Mouse (Mus musculus) kidney, embryonic 14.5 days (tissue): ENCODE results near the gene Glt8d2. TPM values are rescaled to one million over a fixed set of nuclear protein-coding genes. Genes with fewer than 3 reads are reported as not detected.
"Not testable (repeated sequence)": the region's sequence is repeated elsewhere in the genome, so short reads cannot be mapped to it uniquely, and the experiment has no call there.

Experiments
- ATAC-seq: fragments of 200-750 bp; cut with Nextera tagmentation; 2 replicates; pipeline ENCODE4 v1.8.0; 2017; ENCODE audit warnings: moderate number of reproducible peaks, mild to moderate bottlenecking, moderate TSS enrichment, moderate library complexity; ENCODE audit not compliant: low FRiP score, low TSS enrichment
- H3K27ac ChIP-seq: fragments of 300-500 bp; sonication (generic); 2 replicates; pipeline ENCODE4 v1.5.1; 2014; ENCODE audit warnings: low read depth, mild to moderate bottlenecking, low read length, moderate library complexity, mixed read lengths
- H3K27me3 ChIP-seq: fragments of 300-500 bp; sonication (generic); 2 replicates; pipeline ENCODE4 v1.6.1; 2014; ENCODE audit warnings: mild to moderate bottlenecking, low read length; ENCODE audit not compliant: control insufficient read depth, insufficient read depth
- H3K36me3 ChIP-seq: fragments of 300-500 bp; sonication (generic); 2 replicates; pipeline ENCODE4 v1.6.1; 2014; ENCODE audit warnings: low read length, mixed read lengths; ENCODE audit not compliant: control insufficient read depth, insufficient read depth
- H3K4me1 ChIP-seq: fragments of 300-500 bp; sonication (generic); 2 replicates; pipeline ENCODE4 v1.6.1; 2014; ENCODE audit warnings: low read length, mixed read lengths; ENCODE audit not compliant: control insufficient read depth, insufficient read depth
- H3K4me2 ChIP-seq: fragments of 300-500 bp; sonication (generic); replicated peaks from 2 replicates; pipeline ENCODE4 v1.6.1; 2014; ENCODE audit warnings: low read depth, mild to moderate bottlenecking, low read length
- H3K4me3 ChIP-seq: fragments of 300-500 bp; sonication (generic); 2 replicates; pipeline ENCODE4 v1.5.1; 2014; ENCODE audit warnings: mild to moderate bottlenecking, low read length
- H3K9ac ChIP-seq: fragments of 300-500 bp; sonication (generic); 2 replicates; pipeline ENCODE4 v1.6.1; 2014; ENCODE audit warnings: low read depth, mild to moderate bottlenecking, low read length, moderate library complexity
- H3K9me3 ChIP-seq: fragments of 300-500 bp; sonication (generic); 2 replicates; pipeline ENCODE4 v1.6.1; 2016; ENCODE audit warnings: low read length; ENCODE audit not compliant: control insufficient read depth
- WGBS: fragments of 180-500 bp; shearing (Covaris S2); extraction: QIAGEN DNeasy Blood & Tissue Kit; methylation state at CpG from one replicate; pipeline ENCODE4 v1.1.7; 2014; 5-methylcytosine and 5-hydroxymethylcytosine counted together
- polyA plus RNA-seq: library from polyadenylated mRNA; unstranded; fragments of >200 nt; fragmentation: Nextera tagmentation; extraction: Ambion mirVana; gene quantifications from 2 replicates; pipeline ENCODE4 v1.2.1, GENCODE M21; 2014

Glt8d2 gene
- polyA plus RNA-seq, 1 experiment from 2014 or later = 4.0 TPM

DNA sequence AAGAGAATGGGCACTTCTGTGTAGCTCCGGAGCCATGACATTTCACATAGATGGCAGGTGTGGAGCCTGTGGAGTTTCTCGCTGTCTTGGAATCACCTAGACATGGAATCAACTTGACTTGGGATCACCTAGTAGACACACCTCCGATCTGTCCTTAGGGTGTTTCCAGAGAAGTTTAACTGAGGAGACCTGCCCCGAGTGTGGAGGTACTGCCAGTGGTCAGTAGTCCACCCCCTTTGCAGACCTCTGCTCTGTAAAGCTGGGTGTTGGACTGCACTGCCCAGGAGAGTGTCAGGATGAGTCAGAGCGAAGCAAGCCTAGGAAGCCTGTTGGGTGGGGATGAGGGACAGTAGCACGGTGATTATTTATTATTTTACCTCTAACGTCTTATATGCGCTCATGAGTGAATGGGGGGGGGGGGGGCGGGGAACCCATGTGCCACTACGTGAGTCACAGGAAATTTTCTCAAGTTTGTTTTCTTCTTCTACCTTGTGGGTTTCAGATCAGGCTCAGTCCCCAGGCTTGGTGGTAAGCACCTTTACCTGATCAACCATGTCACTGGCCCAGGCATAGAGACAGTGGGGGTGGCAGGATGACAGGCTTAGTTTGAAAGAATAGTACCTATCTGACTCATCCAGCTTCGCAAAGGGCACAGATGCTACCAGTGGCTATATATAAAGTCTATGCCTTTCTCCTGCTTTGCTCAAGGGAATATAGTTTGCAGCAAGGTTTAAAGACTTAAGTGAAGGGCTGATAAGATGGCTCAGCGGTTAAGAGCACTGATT is 57.8 kb downstream of the Glt8d2 start:
- no peaks in the 10 kb centered on the region for H3K27me3 ChIP-seq
- 97% methylated on average over 12 of the region's 12 CpGs for WGBS
- ATAC-seq = no peak

DNA sequence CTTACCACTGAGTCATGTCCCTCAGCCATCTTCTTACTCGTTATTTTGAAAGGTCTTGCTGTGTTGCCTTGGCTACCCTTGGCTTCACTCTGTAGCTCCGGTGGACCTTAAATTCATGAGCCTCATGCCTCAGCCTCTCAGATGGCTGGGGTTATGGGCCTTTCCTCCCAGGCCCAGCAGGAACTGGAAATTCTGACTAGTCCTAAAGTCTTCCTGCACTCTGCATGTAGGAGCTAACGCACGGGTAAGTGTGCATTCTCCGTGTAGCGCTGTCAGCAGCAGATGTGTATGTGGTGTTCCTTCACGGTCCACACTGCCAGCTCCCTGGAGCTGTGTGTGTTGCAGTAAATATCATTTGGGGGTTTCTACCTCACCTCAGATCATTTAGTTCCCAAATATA is 59.3 kb downstream of the Glt8d2 start:
- ATAC-seq = no peak
- peaks cover 8% of the 10 kb centered on the region; the same call in 1 of the 2 replicates for H3K36me3 ChIP-seq
- 83% methylated on average over 7 of the region's 7 CpGs for WGBS

More for the DNA sequence above, 57.8 kb downstream of the Glt8d2 start:
- Histone ChIP-seq H3K27ac (no peak overlapping the region), H3K4me3 (no peak overlapping the region), H3K4me2 (no peak overlapping the region), H3K4me1 (peaks cover 14% of the 10 kb centered on the region), H3K9ac (no peak overlapping the region), H3K36me3 (peaks cover 20% of the 10 kb centered on the region; the same call in 1 of the 2 replicates), H3K9me3 (no peaks in the 10 kb centered on the region)

DNA sequence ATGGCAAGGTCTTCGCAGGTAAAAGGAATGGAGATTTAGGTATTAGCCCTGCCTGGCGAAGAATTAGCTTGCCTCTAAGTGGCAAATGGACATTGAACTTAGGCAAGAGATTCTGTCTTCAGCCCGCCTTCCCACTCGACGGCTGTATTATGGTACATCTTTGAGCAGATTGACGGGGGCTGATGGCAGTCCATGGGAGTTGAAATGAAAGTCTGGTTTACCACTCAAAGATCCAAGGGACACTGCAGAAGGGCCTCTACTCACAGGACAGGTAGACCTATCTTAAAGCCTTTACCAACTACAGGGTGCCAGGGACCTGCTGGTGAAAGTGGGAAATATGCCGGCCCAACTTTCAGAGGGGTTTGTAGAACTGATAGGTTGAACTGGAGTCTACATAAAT is 60.0 kb downstream of the Glt8d2 start:
- Histone ChIP-seq H3K27me3 (no peaks in the 10 kb centered on the region), H3K4me3 (peak overlapping the region; percentile 85), H3K4me2 (peak overlapping the region; percentile 90), H3K27ac (0 out of 2 replicates have a peak overlapping the region, but pooled peaks have one; percentile 69), H3K4me1 (peaks cover 14% of the 10 kb centered on the region), H3K9me3 (no peaks in the 10 kb centered on the region), H3K9ac (peak overlapping the region; percentile 89), H3K36me3 (peaks cover 8% of the 10 kb centered on the region; the same call in 1 of the 2 replicates)
- ATAC-seq = no peak
- 15% methylated on average over 7 of the region's 7 CpGs for WGBS

More for the DNA sequence above, 59.3 kb downstream of the Glt8d2 start:
- Histone ChIP-seq H3K27me3 (no peaks in the 10 kb centered on the region), H3K9ac (peak overlapping the region; percentile 89; the same call in 1 of the 2 replicates), H3K4me2 (peak overlapping the region; percentile 90), H3K27ac (no peak overlapping the region), H3K4me1 (peaks cover 14% of the 10 kb centered on the region), H3K9me3 (no peaks in the 10 kb centered on the region), H3K4me3 (peak overlapping the region; percentile 85; the same call in 1 of the 2 replicates)

DNA sequence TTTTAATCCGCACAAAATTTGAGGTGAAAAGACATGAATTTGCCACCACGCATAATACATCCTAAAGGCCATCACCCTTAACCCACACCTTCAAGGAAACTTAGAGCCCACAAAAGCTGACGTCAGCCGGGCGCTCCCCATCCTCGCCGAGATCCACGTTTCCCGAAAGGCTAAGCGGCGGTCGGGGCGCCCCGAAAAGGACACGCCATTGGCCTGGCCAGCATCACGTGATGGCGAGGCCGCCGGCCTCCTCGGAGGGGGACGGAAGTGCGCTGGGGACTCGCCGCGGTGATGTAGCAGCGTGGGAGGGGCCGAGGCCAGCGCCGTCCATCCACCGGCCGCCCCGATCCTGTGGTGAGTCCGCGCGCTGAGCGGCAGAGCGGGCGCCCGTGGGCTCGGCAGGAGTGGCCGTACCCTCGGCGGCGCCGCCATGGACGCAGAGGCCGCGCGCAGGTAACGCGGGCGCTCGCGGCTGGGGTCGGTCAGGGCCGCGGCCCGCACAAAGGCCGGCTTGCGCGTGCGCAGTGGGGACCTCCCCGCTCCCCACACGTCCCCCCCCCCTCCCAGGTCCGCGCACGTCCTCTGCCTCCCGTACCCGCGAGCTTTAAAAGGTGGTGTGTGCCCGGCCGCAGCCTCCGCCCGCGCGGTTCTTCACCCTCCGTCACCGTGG is 60.7 kb downstream of the Glt8d2 start, which contains the start of gene Tdg:
Tdg (plus strand) TSS at position 243 of the 670 bp plus-strand sequence.
- Histone ChIP-seq H3K4me2 (peak within 1 kb of the TSS; percentile 91), H3K27ac (peak within 1 kb of the TSS; percentile 93), H3K9ac (peak within 1 kb of the TSS; percentile 89), H3K4me3 (peak within 1 kb of the TSS; percentile 85), H3K4me1 (peaks cover 14% of the 10 kb centered on the region)
- under 1% methylated on average over 62 of the region's 78 CpGs for WGBS
- not testable (repeated sequence) for H3K36me3 ChIP-seq, H3K9me3 ChIP-seq, H3K27me3 ChIP-seq
- ATAC-seq = peak; percentile 97

DNA sequence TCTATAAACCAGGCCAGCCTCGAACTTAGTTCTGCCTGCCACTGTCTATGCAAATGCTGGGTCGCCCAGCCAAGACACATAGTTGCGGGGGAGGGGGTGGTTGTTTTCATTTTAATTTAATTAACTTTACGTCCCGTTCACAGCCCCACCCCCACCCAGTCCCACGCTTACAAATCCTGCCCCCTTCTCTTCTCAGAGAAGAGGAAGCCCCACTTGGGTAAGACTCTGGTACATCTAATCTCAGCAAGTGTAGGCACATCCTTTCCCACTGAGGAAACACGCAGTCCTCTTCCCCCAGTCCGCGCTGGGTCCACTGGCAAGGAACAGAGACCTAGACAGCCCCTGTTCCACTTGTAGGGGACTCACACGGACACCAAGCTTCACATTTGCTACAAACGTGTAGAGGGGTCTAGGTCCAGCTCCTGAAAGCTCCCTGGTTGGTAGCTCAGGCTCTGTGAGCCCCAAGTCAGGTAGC is 61.3 kb downstream of the Glt8d2 start:
- ATAC-seq = peak; percentile 73
- peak overlapping the region; percentile 89 for H3K9ac ChIP-seq
- H3K36me3 ChIP-seq = peaks cover 8% of the 10 kb centered on the region; the same call in 1 of the 2 replicates
- 3% methylated on average over 11 of the region's 11 CpGs for WGBS
- peak overlapping the region; percentile 93 for H3K27ac ChIP-seq
- H3K4me1 ChIP-seq = peaks cover 14% of the 10 kb centered on the region
- no peaks in the 10 kb centered on the region for H3K9me3 ChIP-seq
- no peaks in the 10 kb centered on the region for H3K27me3 ChIP-seq
- peak overlapping the region; percentile 85 for H3K4me3 ChIP-seq
- H3K4me2 ChIP-seq = peak overlapping the region; percentile 91

DNA sequence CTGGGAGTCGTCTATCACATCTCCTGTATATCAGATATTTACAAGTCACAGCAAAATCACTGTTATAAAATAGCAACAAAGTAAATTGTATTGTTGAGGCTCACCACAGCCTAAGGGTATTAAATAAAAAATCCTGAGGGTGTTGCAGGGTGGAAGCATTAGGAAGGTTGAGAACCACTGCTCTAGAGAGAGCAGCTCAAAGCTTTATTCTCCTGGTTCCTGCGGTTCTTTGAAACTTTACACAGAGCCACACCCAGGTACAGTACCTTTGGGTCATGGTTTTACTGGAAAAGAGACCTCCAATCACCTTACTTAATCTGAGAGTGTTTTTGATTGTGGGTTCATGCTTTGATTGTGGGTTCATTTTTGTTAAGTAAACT is 66.9 kb downstream of the Glt8d2 start:
- ATAC-seq = peak; percentile 9
- not testable (repeated sequence) for H3K27me3 ChIP-seq, H3K4me1 ChIP-seq, H3K36me3 ChIP-seq, H3K9me3 ChIP-seq
- Histone ChIP-seq H3K27ac (peak overlapping the region; percentile 79; the same call in 1 of the 2 replicates), H3K4me2 (peak overlapping the region; percentile 57), H3K4me3 (peak overlapping the region; percentile 69), H3K9ac (peak overlapping the region; percentile 77)
- WGBS = 4% methylated on average over 2 of the region's 2 CpGs

DNA sequence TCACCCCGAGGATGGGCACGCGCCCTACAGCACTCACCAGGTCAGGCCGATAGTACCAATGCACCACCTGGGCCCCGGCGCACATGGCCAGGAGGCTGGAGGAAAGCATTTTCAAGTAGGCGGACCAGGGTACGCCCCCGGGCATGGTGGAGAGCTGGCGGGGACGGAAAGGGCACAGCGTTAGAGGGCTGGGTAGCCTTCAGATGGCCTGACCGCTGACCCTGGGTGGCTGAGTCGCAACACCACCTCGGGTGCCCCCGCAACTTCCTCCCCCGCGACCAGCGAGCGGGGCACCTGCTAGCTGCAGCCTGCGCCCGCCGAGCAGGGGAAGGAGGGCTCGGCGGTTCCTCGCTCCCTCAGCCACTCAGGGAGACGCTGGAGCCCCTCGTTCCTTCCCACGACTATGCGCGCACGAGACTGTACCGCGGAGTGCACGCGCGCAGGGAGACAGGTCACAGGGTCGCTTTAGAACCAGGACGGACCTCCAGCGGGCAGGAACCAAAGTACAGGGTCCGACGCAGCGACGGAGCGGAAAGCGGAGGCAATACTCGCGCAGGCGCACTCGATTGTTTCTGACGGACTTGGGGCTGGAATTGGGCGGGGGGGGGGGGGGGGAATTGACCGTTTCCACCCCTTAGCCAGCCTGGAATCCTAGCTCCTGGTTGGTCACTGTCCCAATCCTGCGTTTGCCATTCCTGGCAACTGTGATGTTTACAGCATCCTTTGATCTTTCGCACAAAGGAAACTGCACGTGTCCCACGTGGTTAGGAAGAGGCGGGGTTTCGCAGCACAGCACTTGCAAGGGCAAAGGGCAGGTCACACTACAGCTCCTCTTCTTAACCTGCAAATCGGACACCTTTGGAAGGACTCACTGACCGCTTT is 67.5 kb downstream of the Glt8d2 start, which contains the start of gene 1190007I07Rik:
1190007I07Rik (minus strand) TSS at position 558 of the 882 bp plus-strand sequence.
- under 1% methylated on average over 59 of the region's 61 CpGs for WGBS
- Histone ChIP-seq H3K4me1 (no peaks in the 10 kb centered on the region), H3K4me2 (peak within 1 kb of the TSS; percentile 57), H3K27me3 (no peaks in the 10 kb centered on the region), H3K27ac (peak within 1 kb of the TSS; percentile 79; the same call in 1 of the 2 replicates), H3K36me3 (no peaks in the 10 kb centered on the region), H3K9me3 (no peaks in the 10 kb centered on the region), H3K9ac (peak within 1 kb of the TSS; percentile 77), H3K4me3 (peak within 1 kb of the TSS; percentile 69)
- peak; percentile 92 for ATAC-seq

DNA sequence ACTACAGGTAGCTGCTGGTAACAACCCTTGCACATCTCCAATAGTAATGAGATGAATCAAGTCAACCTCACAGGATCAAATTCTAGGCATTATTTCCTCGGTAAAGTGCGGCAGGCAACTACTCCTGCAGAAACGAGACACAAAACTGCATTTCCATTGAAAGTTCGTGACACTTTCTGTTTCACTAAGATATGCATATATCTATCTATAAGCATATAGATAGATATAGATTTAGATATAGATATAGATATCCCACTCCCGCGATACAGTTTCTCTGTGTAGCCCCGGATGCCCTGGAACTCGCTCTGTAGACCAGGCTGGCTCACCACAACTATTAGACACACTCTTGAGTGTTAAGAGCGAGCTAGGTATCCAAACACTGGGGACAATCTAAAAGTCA is 68.2 kb downstream of the Glt8d2 start:
- 26% methylated on average over 9 of the region's 9 CpGs for WGBS
- Histone ChIP-seq H3K9ac (peak overlapping the region; percentile 77), H3K27ac (no peak overlapping the region), H3K4me3 (peak overlapping the region; percentile 69), H3K4me2 (peak overlapping the region; percentile 57), H3K36me3 (no peaks in the 10 kb centered on the region), H3K4me1 (no peaks in the 10 kb centered on the region), H3K9me3 (no peaks in the 10 kb centered on the region), H3K27me3 (no peaks in the 10 kb centered on the region)
- ATAC-seq = no peak
